Mouse (Mus musculus): ENCODE results near the gene Wasf3. TPM values are rescaled to one million over a fixed set of nuclear protein-coding genes. Genes with fewer than 3 reads are reported as not detected.
"Not testable (repeated sequence)": the region's sequence is repeated elsewhere in the genome, so short reads cannot be mapped to it uniquely, and the experiment has no call there.

The Wasf3 gene
- polyA plus RNA-seq, 1 experiment from 2014 or later: 0.84 TPM

DNA sequence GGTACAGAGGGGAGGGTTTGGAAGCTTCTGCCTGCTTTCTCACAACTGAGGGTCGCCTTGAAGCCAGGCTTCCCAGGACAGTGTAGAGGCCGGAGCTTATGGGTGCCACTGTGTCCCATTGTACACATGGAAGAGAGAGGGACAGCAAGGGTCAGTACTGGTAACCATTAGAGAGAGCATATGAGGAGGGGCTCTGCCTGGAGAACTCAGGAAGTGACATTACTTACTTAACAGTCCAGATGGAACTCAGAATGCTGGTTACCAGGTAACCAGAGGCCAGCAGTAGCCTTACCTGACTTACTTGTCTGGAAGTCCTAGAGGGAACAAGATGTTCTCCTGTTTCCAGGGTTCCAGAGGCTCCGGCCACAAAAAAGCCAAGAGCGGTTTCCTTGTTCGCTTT lies 129.0 kb downstream of the Wasf3 start, which contains the start of gene Gm3402:
TSS of gene Gm3402 (plus strand) at position 301 of the 400 bp plus-strand sequence.
- H3K4me2 ChIP-seq; ATAC-seq (ENCODE audit: insufficient read depth); H3K36me3 ChIP-seq (ENCODE audit: insufficient read depth); H3K27ac ChIP-seq (ENCODE audit: low read depth); H3K4me3 ChIP-seq (ENCODE audit: low read depth, low read length); H3K4me1 ChIP-seq (ENCODE audit: insufficient read depth); H3K27me3 ChIP-seq (ENCODE audit: insufficient read depth, low read length); H3K9ac ChIP-seq; H3K9me3 ChIP-seq (ENCODE audit: low read depth, low read length); DNase-seq: not testable (repeated sequence)
- WGBS: no CpG with 5 or more reads among the region's 5 CpGs

Other genes starting within 250 kb of the Wasf3 start
- gene Gm5565, start 224.4 kb upstream of the Wasf3 start, polyA plus RNA-seq (2014; fragmentation: Nextera tagmentation; extraction: Ambion mirVana): not detected in 2 replicates
- not detected in 2 replicates for gene Gm6309, start 214.3 kb upstream of the Wasf3 start, polyA plus RNA-seq (2014; fragmentation: Nextera tagmentation; extraction: Ambion mirVana)
- gene 1700001J03Rik, start 199.7 kb upstream of the Wasf3 start, polyA plus RNA-seq (2014; fragmentation: Nextera tagmentation; extraction: Ambion mirVana): not detected in 2 replicates
- gene Rnf6, start 163.4 kb upstream of the Wasf3 start, polyA plus RNA-seq (2014; fragmentation: Nextera tagmentation; extraction: Ambion mirVana): 32.7 and 34.7 TPM in 2 replicates
- gene Cdk8, start 153.8 kb upstream of the Wasf3 start, polyA plus RNA-seq (2014; fragmentation: Nextera tagmentation; extraction: Ambion mirVana): 28.4 and 29.8 TPM in 2 replicates
- not detected in 2 replicates for gene Gm6408, start 97.0 kb downstream of the Wasf3 start, polyA plus RNA-seq (2014; fragmentation: Nextera tagmentation; extraction: Ambion mirVana)
- not detected in 2 replicates for gene Gm6370, start 106.4 kb downstream of the Wasf3 start, polyA plus RNA-seq (2014; fragmentation: Nextera tagmentation; extraction: Ambion mirVana)
- not detected in 2 replicates for gene 4930449I24Rik, start 117.4 kb downstream of the Wasf3 start, polyA plus RNA-seq (2014; fragmentation: Nextera tagmentation; extraction: Ambion mirVana)
- not detected in 2 replicates for gene Gm3402, start 129.1 kb downstream of the Wasf3 start, polyA plus RNA-seq (2014; fragmentation: Nextera tagmentation; extraction: Ambion mirVana)
- not detected in 2 replicates for gene Gm3404, start 140.8 kb downstream of the Wasf3 start, polyA plus RNA-seq (2014; fragmentation: Nextera tagmentation; extraction: Ambion mirVana)
- not detected in 2 replicates for gene Gm3409, start 152.7 kb downstream of the Wasf3 start, polyA plus RNA-seq (2014; fragmentation: Nextera tagmentation; extraction: Ambion mirVana)
- not detected in 2 replicates for gene Gm3415, start 171.2 kb downstream of the Wasf3 start, polyA plus RNA-seq (2014; fragmentation: Nextera tagmentation; extraction: Ambion mirVana)
- not detected in 2 replicates for gene Gpr12, start 200.3 kb downstream of the Wasf3 start, polyA plus RNA-seq (2014; fragmentation: Nextera tagmentation; extraction: Ambion mirVana)